Mouse (Mus musculus) midbrain, embryonic 16.5 days (tissue): ENCODE measurements at regions not wholly inside any gene's neighbourhood (a gene's known extent, or its start where the extent isn't known, plus 50 kb on each side); places are given as distances from the start of the nearest gene placed in this dataset.
"Not testable (repeated sequence)": the region's sequence is repeated elsewhere in the genome, so short reads cannot be mapped to it uniquely, and the experiment has no call there.

Experiments used
- ATAC-seq: fragments of 200-750 bp; cut with Nextera tagmentation; 2 replicates; pipeline ENCODE4 v1.8.0; 2017; ENCODE audit warnings: moderate TSS enrichment
- H3K27ac ChIP-seq: fragments of 300-500 bp; sonication (generic); 2 replicates; pipeline ENCODE4 v1.5.1; 2014; ENCODE audit warnings: mild to moderate bottlenecking, low read length, mixed read lengths
- H3K27me3 ChIP-seq: fragments of 300-500 bp; sonication (generic); 2 replicates; pipeline ENCODE4 v1.6.1; 2014; ENCODE audit warnings: low read depth, low read length, mixed read lengths; ENCODE audit not compliant: control insufficient read depth, insufficient read depth
- H3K36me3 ChIP-seq: fragments of 300-500 bp; sonication (generic); 2 replicates; pipeline ENCODE4 v1.6.1; 2014; ENCODE audit warnings: mild to moderate bottlenecking, low read length, moderate library complexity, mixed read lengths; ENCODE audit not compliant: control insufficient read depth, insufficient read depth
- H3K4me1 ChIP-seq: fragments of 300-500 bp; sonication (generic); 2 replicates; pipeline ENCODE4 v1.6.1; 2014; ENCODE audit warnings: mild to moderate bottlenecking, low read length, mixed read lengths; ENCODE audit not compliant: control insufficient read depth, insufficient read depth
- H3K4me2 ChIP-seq: fragments of 300-500 bp; sonication (generic); 2 replicates; pipeline ENCODE4 v1.6.1; 2014; ENCODE audit warnings: mild to moderate bottlenecking, low read length, mixed read lengths
- H3K4me3 ChIP-seq: fragments of 300-500 bp; sonication (generic); 2 replicates; pipeline ENCODE4 v1.5.1; 2014; ENCODE audit warnings: low read depth, mild to moderate bottlenecking, low read length, moderate library complexity, mixed read lengths
- H3K9ac ChIP-seq: fragments of 300-500 bp; sonication (generic); 2 replicates; pipeline ENCODE4 v1.6.1; 2014; ENCODE audit warnings: low read depth, low read length, mixed read lengths
- H3K9me3 ChIP-seq: fragments of 300-500 bp; sonication (generic); replicated peaks from 2 replicates; pipeline ENCODE4 v1.6.1; 2014; ENCODE audit warnings: mild to moderate bottlenecking, low read length, mixed read lengths; ENCODE audit not compliant: control insufficient read depth, poor library complexity, severe bottlenecking
- WGBS: fragments of 180-500 bp; shearing (Covaris S2); extraction: QIAGEN DNeasy Blood & Tissue Kit; methylation state at CpG from one replicate; pipeline ENCODE4 v1.1.7; 2014; 5-methylcytosine and 5-hydroxymethylcytosine counted together

- H3K4me1 ChIP-seq, H3K27ac ChIP-seq, H3K4me2 ChIP-seq, H3K36me3 ChIP-seq, H3K9me3 ChIP-seq, H3K4me3 ChIP-seq, H3K9ac ChIP-seq, H3K27me3 ChIP-seq: not testable (repeated sequence)
- peak; percentile 80 for ATAC-seq
- 35% methylated on average over 5 of the region's 5 CpGs for WGBS
Observed at GRCm38 (mm10) chr12:117327086-117327485, 189.2 kb upstream of the Rapgef5 start.

- H3K36me3 ChIP-seq = no peaks in the 10 kb centered on the region
- no peak for ATAC-seq
Observed at GRCm38 (mm10) chr12:117330418-117330817, 185.9 kb upstream of the Rapgef5 start.

DNA sequence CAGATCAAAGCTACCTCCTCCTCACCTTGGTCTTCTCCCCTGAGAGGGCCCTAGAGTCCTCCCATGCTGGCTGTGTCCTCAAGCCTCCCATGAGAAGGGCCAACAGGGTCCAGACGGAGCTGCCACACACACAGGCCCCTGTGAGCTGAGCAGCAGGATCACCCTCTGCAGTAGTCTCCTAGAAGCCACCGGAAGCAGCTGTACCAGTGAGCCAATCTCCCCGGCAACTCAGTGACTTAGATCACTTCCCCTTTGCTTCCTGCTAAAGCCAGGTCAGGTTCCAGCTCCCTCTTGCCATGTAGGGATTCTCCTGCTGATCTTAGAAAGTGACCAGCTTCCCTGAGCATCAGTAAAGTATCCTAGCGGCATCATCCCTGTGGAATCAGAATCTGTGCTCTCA lies 179.4 kb upstream of the Rapgef5 start:
- 61% methylated on average over 4 of the region's 4 CpGs for WGBS
- Histone ChIP-seq H3K27ac (no peak overlapping the region), H3K4me1 (peaks cover 8% of the 10 kb centered on the region), H3K36me3 (no peaks in the 10 kb centered on the region), H3K9ac (no peak overlapping the region), H3K4me2 (no peak overlapping the region), H3K9me3 (no peaks in the 10 kb centered on the region), H3K4me3 (no peak overlapping the region), H3K27me3 (no peaks in the 10 kb centered on the region)
- no peak for ATAC-seq

More at GRCm38 (mm10) chr12:117330418-117330817, 185.9 kb upstream of the Rapgef5 start:
- no peak overlapping the region for H3K4me2 ChIP-seq
- H3K27me3 ChIP-seq = no peaks in the 10 kb centered on the region
- no peaks in the 10 kb centered on the region for H3K9me3 ChIP-seq
- no peak overlapping the region for H3K27ac ChIP-seq
- H3K4me1 ChIP-seq = peaks cover 4% of the 10 kb centered on the region; the same call in 1 of the 2 replicates
- H3K9ac ChIP-seq = no peak overlapping the region
- no peak overlapping the region for H3K4me3 ChIP-seq

DNA sequence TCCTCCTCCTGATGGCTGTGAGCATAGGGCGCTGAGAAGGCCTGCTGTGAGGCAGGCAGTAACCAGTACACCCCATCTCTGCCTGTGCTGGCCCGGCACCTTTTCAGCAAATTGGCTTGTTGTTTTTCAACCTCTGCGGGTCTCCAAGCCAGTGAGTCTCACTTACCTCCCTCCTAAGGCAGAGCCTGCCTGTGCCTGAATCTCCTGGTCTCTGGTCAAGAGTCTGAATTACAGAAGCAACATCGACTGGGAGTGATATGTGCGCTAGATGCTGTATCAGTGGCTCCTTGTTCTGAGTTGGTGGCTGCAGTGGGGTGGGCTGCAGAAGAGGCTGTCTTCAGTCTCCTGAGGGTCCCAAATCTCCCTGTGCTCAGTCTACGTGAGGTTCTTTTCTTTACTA lies 174.0 kb upstream of the Rapgef5 start:
- no peak overlapping the region for H3K4me2 ChIP-seq
- no peak for ATAC-seq
- no peaks in the 10 kb centered on the region for H3K27me3 ChIP-seq
- H3K36me3 ChIP-seq = no peaks in the 10 kb centered on the region
- WGBS = 30% methylated on average over 6 of the region's 6 CpGs
- no peak overlapping the region for H3K4me3 ChIP-seq
- H3K9ac ChIP-seq = 0 out of 2 replicates have a peak overlapping the region, but pooled peaks have one; percentile 1
- no peaks in the 10 kb centered on the region for H3K9me3 ChIP-seq
- H3K4me1 ChIP-seq = peaks cover 44% of the 10 kb centered on the region
- H3K27ac ChIP-seq = peak overlapping the region; percentile 76

- 71% methylated on average over 3 of the region's 3 CpGs for WGBS
Observed at GRCm38 (mm10) chr12:117343121-117343520, 173.2 kb upstream of the Rapgef5 start.

DNA sequence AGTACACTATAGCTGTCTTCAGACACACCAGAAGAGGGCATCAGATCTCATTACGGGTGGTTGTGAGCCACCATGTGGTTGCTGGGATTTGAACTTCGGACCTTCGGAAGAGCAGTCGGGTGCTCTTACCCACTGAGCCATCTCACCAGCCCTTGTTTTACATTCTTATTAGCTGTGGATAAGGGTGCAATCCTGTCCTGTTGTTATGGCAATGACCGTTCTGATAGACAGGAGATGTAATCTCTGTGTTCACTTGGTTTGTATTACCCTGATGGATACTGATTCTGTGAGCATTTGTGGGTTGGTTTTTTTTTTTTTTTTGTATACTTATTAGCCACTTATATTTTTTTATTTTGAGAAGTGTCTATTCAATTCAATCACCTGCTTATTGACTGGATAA lies 172.7 kb upstream of the Rapgef5 start:
- Histone ChIP-seq H3K4me1 (peaks cover 49% of the 10 kb centered on the region), H3K27ac (peak overlapping the region; percentile 76)
- not testable (repeated sequence) for H3K4me3 ChIP-seq, H3K4me2 ChIP-seq, H3K36me3 ChIP-seq, H3K9me3 ChIP-seq, ATAC-seq, H3K9ac ChIP-seq, H3K27me3 ChIP-seq
- 38% methylated on average over 4 of the region's 5 CpGs for WGBS

More at GRCm38 (mm10) chr12:117343121-117343520, 173.2 kb upstream of the Rapgef5 start:
- no peak overlapping the region for H3K4me2 ChIP-seq
- ATAC-seq = no peak
- H3K27me3 ChIP-seq = no peaks in the 10 kb centered on the region
- no peaks in the 10 kb centered on the region for H3K9me3 ChIP-seq
- no peaks in the 10 kb centered on the region for H3K36me3 ChIP-seq
- H3K4me1 ChIP-seq = peaks cover 49% of the 10 kb centered on the region
- no peak overlapping the region for H3K4me3 ChIP-seq
- H3K9ac ChIP-seq = no peak overlapping the region
- H3K27ac ChIP-seq = peak overlapping the region; percentile 76

DNA sequence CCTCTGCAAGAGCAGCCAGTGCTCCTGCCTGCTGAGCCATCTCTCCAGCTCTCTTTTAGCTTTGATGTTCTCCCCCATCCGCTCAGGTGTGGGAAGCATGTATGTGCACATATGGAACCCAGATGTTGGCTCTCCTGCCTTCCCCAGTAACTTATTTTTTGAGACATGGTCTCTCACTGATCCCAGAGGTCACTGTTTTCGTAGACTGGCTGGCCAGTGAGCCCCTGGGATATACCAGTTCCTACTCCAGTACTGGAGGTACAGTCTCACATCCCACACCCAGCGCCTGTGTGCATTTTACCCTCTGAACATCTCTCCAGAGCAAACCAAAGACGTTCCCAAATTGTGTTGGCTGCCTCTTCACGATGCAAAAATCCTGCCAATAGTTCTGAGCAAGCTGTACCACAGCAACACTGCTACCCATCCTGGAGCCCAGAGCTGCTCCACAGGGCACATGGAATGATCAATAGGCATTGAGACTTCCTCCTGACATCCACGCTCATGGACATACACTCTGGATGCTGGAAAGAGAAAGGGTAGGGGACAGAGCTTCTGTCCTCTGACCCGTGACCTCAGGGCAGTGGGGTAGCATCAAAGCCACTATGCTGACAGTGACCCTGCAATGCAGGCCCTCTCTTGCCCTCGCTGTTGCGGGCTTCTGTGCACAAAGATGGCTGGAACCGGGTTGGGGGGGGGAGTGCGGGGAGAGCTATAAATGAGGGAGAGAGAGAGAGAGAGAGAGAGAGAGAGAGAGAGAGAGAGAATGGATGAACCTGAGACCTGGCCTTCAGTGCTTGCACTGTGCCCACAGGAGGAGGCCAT lies 171.8 kb upstream of the Rapgef5 start:
- H3K9ac ChIP-seq = peak overlapping the region; percentile 33
- peak; percentile 59 for ATAC-seq
- WGBS = 19% methylated on average over 10 of the region's 11 CpGs
- no peaks in the 10 kb centered on the region for H3K27me3 ChIP-seq
- peak overlapping the region; percentile 44 for H3K4me2 ChIP-seq
- H3K9me3 ChIP-seq = no peaks in the 10 kb centered on the region
- H3K4me1 ChIP-seq = peaks cover 49% of the 10 kb centered on the region
- peak overlapping the region; percentile 98 for H3K27ac ChIP-seq
- H3K36me3 ChIP-seq = no peaks in the 10 kb centered on the region
- H3K4me3 ChIP-seq = no peak overlapping the region

- Histone ChIP-seq H3K27me3 (no peaks in the 10 kb centered on the region), H3K27ac (peak overlapping the region; percentile 98), H3K36me3 (no peaks in the 10 kb centered on the region), H3K4me2 (peak overlapping the region; percentile 44), H3K4me3 (peak overlapping the region; percentile 12), H3K9me3 (no peaks in the 10 kb centered on the region), H3K9ac (peak overlapping the region; percentile 33), H3K4me1 (peaks cover 49% of the 10 kb centered on the region)
- peak; percentile 94 for ATAC-seq
- WGBS = 5% methylated on average over 20 of the region's 20 CpGs
Observed at GRCm38 (mm10) chr12:117345088-117345977, 170.9 kb upstream of the Rapgef5 start.

GRCm38 (mm10) chr12:117346091-117346490 lies 170.2 kb upstream of the Rapgef5 start:
- Histone ChIP-seq H3K9me3 (no peaks in the 10 kb centered on the region), H3K4me2 (peak overlapping the region; percentile 44), H3K4me3 (no peak overlapping the region), H3K4me1 (peaks cover 49% of the 10 kb centered on the region), H3K27me3 (no peaks in the 10 kb centered on the region), H3K27ac (peak overlapping the region; percentile 98), H3K9ac (no peak overlapping the region), H3K36me3 (no peaks in the 10 kb centered on the region)
- WGBS = 74% methylated on average over 2 of the region's 2 CpGs
- no peak for ATAC-seq
